Mouse (Mus musculus) embryo, embryonic 11 days (tissue): ENCODE results near the gene Gpr89.

ENCODE experiments used
- DNase-seq: peaks from one replicate; pipeline ENCODE4 v3.0.0-alpha.2; 2015

The Gpr89 gene

GRCm38 (mm10) chr3:96904851-96905541 is at the start of gene Gpr89:
Gpr89 (minus strand) TSS chr3:96905346.
- DNase-seq, result peak; percentile 93

GRCm38 (mm10) chr3:96953489-96954233 is 48.5 kb upstream of the Gpr89 start:
- no peak for DNase-seq

- no peak for DNase-seq
Measured at GRCm38 (mm10) chr3:96942706-96943105, 37.6 kb upstream of the Gpr89 start.

- peak; percentile 94 for DNase-seq
Measured at GRCm38 (mm10) chr3:96938738-96939137, 33.6 kb upstream of the Gpr89 start.

GRCm38 (mm10) chr3:96937606-96938005 is 32.5 kb upstream of the Gpr89 start:
- peak; percentile 55 for DNase-seq

GRCm38 (mm10) chr3:96936241-96936640 is 31.1 kb upstream of the Gpr89 start:
- peak; percentile 84 for DNase-seq

- DNase-seq, result peak; percentile 50
Measured at GRCm38 (mm10) chr3:96931261-96931681, 26.1 kb upstream of the Gpr89 start.

GRCm38 (mm10) chr3:96925920-96926319 is 20.8 kb upstream of the Gpr89 start, which contains the start of gene Gja8:
Gja8 (minus strand) TSS chr3:96926020.
- no peak for DNase-seq

- no peak for DNase-seq
Measured at GRCm38 (mm10) chr3:96924631-96925030, 19.5 kb upstream of the Gpr89 start.

GRCm38 (mm10) chr3:96920991-96921390 is 15.8 kb upstream of the Gpr89 start:
- DNase-seq, result no peak

GRCm38 (mm10) chr3:96905592-96905991 is 446 bp upstream of the Gpr89 start:
- no peak for DNase-seq

- DNase-seq, result peak; percentile 3
Measured at GRCm38 (mm10) chr3:96904393-96904792, 753 bp downstream of the Gpr89 start, which contains the start of gene Gja5. Gja5 (plus strand) TSS chr3:96904693.

GRCm38 (mm10) chr3:96902336-96902999 is 2.7 kb downstream of the Gpr89 start:
- DNase-seq, result no peak

GRCm38 (mm10) chr3:96883690-96884089 is 21.5 kb downstream of the Gpr89 start:
- DNase-seq, result no peak

GRCm38 (mm10) chr3:96882061-96882849 is 22.9 kb downstream of the Gpr89 start:
- no peak for DNase-seq

- DNase-seq, result no peak
Measured at GRCm38 (mm10) chr3:96881557-96881956, 23.6 kb downstream of the Gpr89 start.

- no peak for DNase-seq
Measured at GRCm38 (mm10) chr3:96880385-96880784, 24.8 kb downstream of the Gpr89 start.

GRCm38 (mm10) chr3:96879536-96879935 is 25.6 kb downstream of the Gpr89 start:
- DNase-seq, result no peak

- DNase-seq, result no peak
Measured at GRCm38 (mm10) chr3:96874808-96875571, 30.2 kb downstream of the Gpr89 start.

GRCm38 (mm10) chr3:96872501-96872900 is 32.6 kb downstream of the Gpr89 start:
- DNase-seq, result no peak

GRCm38 (mm10) chr3:96871070-96871469 is 34.1 kb downstream of the Gpr89 start:
- DNase-seq, result no peak

- DNase-seq, result no peak
Measured at GRCm38 (mm10) chr3:96870270-96870669, 34.9 kb downstream of the Gpr89 start.
